Mouse (Mus musculus) embryo, embryonic 10 days (tissue): ENCODE results near the gene Myom1.
A peak's percentile ranks its signal among the peaks of the same experiment; 100 is the strongest.

Experiments
- DNase-seq: peaks from one replicate; pipeline ENCODE4 v3.0.0-alpha.2; 2015; ENCODE audit warnings: low spot score

Gene Myom1

GRCm38 (mm10) chr17:70991706-70992625, 10.5 kb upstream of the Myom1 start:
- DNase-seq, result peak; percentile 67

- no peak for DNase-seq
Observed at GRCm38 (mm10) chr17:70992662-70993061, 9.8 kb upstream of the Myom1 start.

GRCm38 (mm10) chr17:70993385-70993807, 9.0 kb upstream of the Myom1 start:
- DNase-seq, result no peak

GRCm38 (mm10) chr17:70994671-70995070, 7.8 kb upstream of the Myom1 start:
- DNase-seq, result no peak

- no peak for DNase-seq
Observed at GRCm38 (mm10) chr17:70995551-70995950, 6.9 kb upstream of the Myom1 start.

GRCm38 (mm10) chr17:70997836-70998235, 4.6 kb upstream of the Myom1 start:
- DNase-seq, result no peak

- no peak for DNase-seq
Observed at GRCm38 (mm10) chr17:70998400-70998975, 3.9 kb upstream of the Myom1 start.

GRCm38 (mm10) chr17:70999187-70999586, 3.2 kb upstream of the Myom1 start:
- DNase-seq, result no peak

GRCm38 (mm10) chr17:71000255-71000654, 2.2 kb upstream of the Myom1 start:
- DNase-seq, result no peak

GRCm38 (mm10) chr17:71001067-71001466, 1.4 kb upstream of the Myom1 start:
- DNase-seq, result no peak

- peak; percentile 64 for DNase-seq
Observed at GRCm38 (mm10) chr17:71001699-71002080, 743 bp upstream of the Myom1 start.

GRCm38 (mm10) chr17:71002744-71003094, 286 bp downstream of the Myom1 start, which contains the start of gene Myl12a:
TSS of gene Myl12a (minus strand) at chr17:71002878.
- no peak for DNase-seq

- no peak for DNase-seq
Observed at GRCm38 (mm10) chr17:71003112-71003511, 679 bp downstream of the Myom1 start.

- DNase-seq, result no peak
Observed at GRCm38 (mm10) chr17:71003721-71004120, 1.3 kb downstream of the Myom1 start.

- no peak for DNase-seq
Observed at GRCm38 (mm10) chr17:71004186-71004960, 1.9 kb downstream of the Myom1 start.

GRCm38 (mm10) chr17:71006976-71007375, 4.5 kb downstream of the Myom1 start:
- DNase-seq, result no peak

- DNase-seq, result no peak
Observed at GRCm38 (mm10) chr17:71008676-71009075, 6.2 kb downstream of the Myom1 start.

- no peak for DNase-seq
Observed at GRCm38 (mm10) chr17:71009751-71010150, 7.3 kb downstream of the Myom1 start.

- no peak for DNase-seq
Observed at GRCm38 (mm10) chr17:71010646-71011242, 8.3 kb downstream of the Myom1 start.

GRCm38 (mm10) chr17:71011931-71012662, 9.7 kb downstream of the Myom1 start:
- DNase-seq, result no peak

GRCm38 (mm10) chr17:71013105-71013504, 10.7 kb downstream of the Myom1 start:
- DNase-seq, result no peak

GRCm38 (mm10) chr17:71014911-71015310, 12.5 kb downstream of the Myom1 start:
- no peak for DNase-seq
